Mouse (Mus musculus): ENCODE data around the gene Cxcr2. TPM values are rescaled to one million over a fixed set of nuclear protein-coding genes. Genes with fewer than 3 reads are reported as not detected.

The Cxcr2 gene
- total RNA-seq, 2 experiments from 2014 or later = 0.23 TPM; not detected in 1

- DNase-seq = no peak
These were observed 44.1 kb downstream of the Cxcr2 start for GRCm38 (mm10) chr1:74197726-74198470.

DNA sequence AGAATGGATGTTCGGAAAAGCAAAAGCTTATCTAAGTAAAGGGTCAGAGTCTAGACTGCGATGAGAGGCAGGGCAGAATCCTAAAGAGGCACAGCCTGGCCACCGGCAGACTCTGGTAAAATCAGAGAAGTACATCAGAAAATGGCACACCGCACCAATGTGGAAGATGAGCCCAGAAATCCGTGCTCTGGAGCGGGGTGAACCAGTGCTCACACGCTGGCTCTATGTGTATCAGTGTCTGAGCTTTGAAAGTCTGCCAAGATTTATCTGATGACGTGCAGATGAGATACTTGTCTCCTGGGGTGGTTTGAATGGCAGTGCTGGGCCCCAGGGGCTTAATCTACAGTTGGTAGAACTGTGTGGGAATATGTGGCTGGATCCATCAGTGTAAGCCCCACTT is 45.3 kb downstream of the Cxcr2 start:
- DNase-seq = no peak

DNA sequence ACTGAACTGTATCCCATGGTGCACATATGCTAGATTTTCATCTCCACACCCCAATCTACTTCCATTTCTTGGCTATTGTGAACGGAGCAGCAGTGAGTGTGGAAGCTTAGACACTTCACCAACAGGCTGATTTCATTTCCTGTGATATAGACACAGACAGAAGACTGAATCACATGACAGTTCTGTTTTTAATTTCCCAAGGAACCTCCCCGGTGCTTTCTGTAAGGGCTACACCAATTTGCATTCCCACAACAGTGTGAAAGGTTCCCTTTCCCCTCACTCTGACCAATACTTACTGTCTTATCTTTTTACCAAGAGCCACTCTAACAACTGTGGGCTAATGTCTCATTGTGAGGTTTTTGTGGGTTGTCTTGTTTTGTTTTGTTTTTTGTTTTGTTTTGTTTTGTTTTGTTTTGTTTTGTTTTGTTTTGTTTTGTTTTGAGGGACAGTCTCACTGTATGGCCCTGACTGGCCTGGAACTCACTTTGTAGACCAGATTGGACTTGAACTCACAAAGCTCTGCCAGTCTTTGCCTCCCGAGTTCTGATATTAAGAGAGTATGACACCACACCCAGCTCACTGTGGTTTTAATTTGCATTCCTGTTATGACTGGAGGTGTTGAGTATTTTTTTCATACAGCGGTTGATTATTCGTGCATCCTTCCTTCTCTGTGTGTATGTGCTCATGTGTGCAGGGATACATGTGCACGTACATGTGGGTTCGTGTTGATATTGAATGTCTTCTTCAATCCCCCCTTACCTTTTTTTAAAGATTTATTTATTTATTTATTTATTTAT is 47.5 kb downstream of the Cxcr2 start:
- no peak for DNase-seq

GRCm38 (mm10) chr1:74203457-74203856 is 49.7 kb downstream of the Cxcr2 start:
- DNase-seq = no peak

DNA sequence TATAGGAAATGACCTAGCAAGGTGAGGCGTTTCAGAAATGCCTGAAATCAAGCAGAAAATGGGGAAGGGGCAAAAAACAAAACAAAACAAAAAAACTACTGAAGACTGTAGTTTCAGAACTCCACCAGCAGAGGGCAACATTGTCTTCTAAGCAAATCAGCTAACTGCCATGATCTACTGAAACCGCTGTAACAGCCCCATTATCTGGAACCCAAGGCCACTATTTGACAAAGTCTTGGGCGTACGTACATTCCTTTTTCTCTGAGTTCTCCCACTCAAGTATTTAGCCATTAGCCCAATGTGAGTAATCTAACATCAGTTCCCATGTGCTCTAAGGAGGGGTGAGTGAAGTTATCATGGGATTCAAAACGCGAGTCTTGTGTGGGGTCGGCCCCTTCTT is 52.1 kb downstream of the Cxcr2 start:
- peak in 1 of 2 experiments; percentile 26 for DNase-seq

- no peak for DNase-seq
These were observed 52.9 kb downstream of the Cxcr2 start for GRCm38 (mm10) chr1:74206642-74207041.

DNA sequence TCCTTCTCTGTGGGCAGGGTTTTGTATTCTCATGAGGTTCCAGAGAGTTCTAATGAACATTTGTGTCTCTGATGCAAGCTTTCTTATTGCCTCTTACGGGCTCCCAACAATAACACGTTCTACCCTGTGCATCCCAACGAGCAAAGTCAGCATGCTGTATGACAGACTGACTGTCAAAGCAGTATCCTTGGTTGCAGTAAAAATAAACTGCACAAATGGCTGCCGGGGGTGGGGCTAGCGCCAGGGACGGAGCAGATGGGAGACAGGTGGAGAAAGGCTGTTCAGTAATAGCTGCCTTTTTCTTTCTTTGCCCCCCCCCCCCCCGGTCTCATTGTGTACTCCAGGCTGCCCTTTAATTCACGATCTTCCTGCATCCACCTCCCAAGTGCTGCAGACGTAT is 54.1 kb downstream of the Cxcr2 start:
- DNase-seq = no peak

DNA sequence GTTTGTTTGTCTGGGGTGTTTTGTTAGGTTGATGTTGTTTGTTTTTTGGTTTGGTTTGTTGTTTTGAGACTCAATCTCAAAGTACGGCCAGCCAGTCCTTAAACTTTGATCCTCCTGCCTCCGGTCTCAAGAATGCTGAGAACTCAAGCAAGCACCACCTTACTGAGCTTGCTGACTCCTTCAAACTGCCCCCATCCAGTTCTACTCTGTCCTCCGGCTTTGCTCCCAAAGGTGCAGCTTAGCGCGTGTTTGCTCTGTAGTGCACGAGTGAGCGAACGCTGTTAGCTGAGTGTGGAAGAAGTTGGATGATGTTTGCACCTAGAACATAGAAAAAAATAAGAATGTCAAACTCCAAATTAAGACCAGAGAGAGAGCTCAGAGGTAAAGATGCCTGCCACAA is 55.2 kb downstream of the Cxcr2 start:
- DNase-seq = no peak

Small RNA genes lying within 50 kb of the gene (microRNA-seq; reads per million reads assigned to microRNA genes)
- not detected for gene Mir1928

Other genes starting within 250 kb of the Cxcr2 start
- gene Tns1, start 29.5 kb upstream of the Cxcr2 start, total RNA-seq (2021) = 100 to 1,000 TPM; 404 to 411 TPM
- gene Rufy4, start 28.4 kb upstream of the Cxcr2 start, total RNA-seq (2021) = 1 to 10 TPM; 1.2 to 2.0 TPM
- gene Cxcr1, start 40.6 kb downstream of the Cxcr2 start, total RNA-seq (2021) = not detected
- gene Arpc2, start 82.1 kb downstream of the Cxcr2 start, total RNA-seq (2021) = 100 to 1,000 TPM; 181 to 203 TPM
- not detected for gene Gpbar1, start 124.6 kb downstream of the Cxcr2 start, total RNA-seq (2021)
- gene Aamp, start 130.7 kb downstream of the Cxcr2 start, total RNA-seq (2021) = 100 to 1,000 TPM; 174 to 190 TPM
- 10 to 100 TPM; 72.5 to 80.8 TPM for gene Pnkd, start 130.9 kb downstream of the Cxcr2 start, total RNA-seq (2021)
- gene Tmbim1, start 151.6 kb downstream of the Cxcr2 start, total RNA-seq (2021) = 100 to 1,000 TPM; 101 to 106 TPM
- gene Catip, start 208.1 kb downstream of the Cxcr2 start, total RNA-seq (2021) = under 1 TPM; 0.23 to 0.26 TPM
- 10 to 100 TPM in 1 of 2 experiments, 1 to 10 TPM in 1; 7.9 to 13.1 TPM for gene Slc11a1, start 221.2 kb downstream of the Cxcr2 start, total RNA-seq (2021)
- 100 to 1,000 TPM; 128 to 176 TPM for gene Ctdsp1, start 237.5 kb downstream of the Cxcr2 start, total RNA-seq (2021)